Mouse (Mus musculus): ENCODE data around the gene Muc16. TPM values are rescaled to one million over a fixed set of nuclear protein-coding genes. Genes with fewer than 3 reads are reported as not detected.

Muc16 gene
- not detected in 2 replicates for polyA plus RNA-seq (2015; fragmentation: Nextera tagmentation; extraction: Ambion mirVana)

DNA sequence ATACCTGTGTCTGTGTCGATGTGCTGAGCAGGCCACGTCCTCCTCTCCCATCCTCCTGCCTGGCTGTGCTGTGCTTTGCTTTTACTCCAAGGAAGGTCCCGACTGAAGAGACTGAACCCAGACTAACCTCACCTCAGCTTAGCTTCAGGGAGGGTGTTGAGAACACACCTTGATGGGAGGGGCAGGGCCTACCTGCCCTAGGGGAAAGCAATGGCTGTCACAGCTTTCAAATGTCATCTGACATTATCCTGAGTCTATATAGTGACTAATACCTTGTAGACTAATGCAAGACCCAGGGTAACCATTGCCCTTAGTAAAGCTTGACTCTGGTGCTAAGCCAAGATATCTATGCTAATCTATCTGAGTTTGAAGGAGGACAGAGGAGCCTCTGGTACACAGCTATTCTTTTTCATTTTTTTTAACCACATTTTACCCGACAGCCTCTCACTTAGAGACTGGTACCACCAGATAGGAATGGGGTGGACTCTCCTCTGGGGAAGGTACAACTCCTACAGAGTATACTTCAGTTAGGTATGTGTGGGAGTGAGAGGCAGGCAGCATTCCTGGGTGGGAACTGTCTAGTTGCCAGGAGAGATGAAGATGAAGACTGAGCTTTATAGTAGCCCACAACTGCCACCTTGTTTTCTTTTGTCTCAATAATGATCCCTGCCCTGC is at the start of gene Muc16:
Gene Muc16, minus strand, starts transcription at position 51 of the 675 bp plus-strand sequence.
- H3K4me3 ChIP-seq = no peak within 1 kb of the TSS
- no peak within 1 kb of the TSS for H3K27ac ChIP-seq
- H3K9me3 ChIP-seq = no peaks in the 10 kb centered on the region
- no peak for ATAC-seq (ENCODE audit: low FRiP score, low read depth)
- no peak within 1 kb of the TSS for H3K9ac ChIP-seq
- 78% methylated on average over 4 of the region's 4 CpGs for WGBS
- no peak within 1 kb of the TSS for H3K4me2 ChIP-seq (replicated peaks)
- H3K27me3 ChIP-seq = no peaks in the 10 kb centered on the region
- H3K36me3 ChIP-seq = no peaks in the 10 kb centered on the region
- H3K4me1 ChIP-seq = no peaks in the 10 kb centered on the region

GRCm38 (mm10) chr9:18722712-18723099 is 48.4 kb upstream of the Muc16 start:
- WGBS = 32% methylated on average over 4 of the region's 4 CpGs
- Histone ChIP-seq H3K27me3 (no peaks in the 10 kb centered on the region), H3K4me2 (replicated peaks) (no peak overlapping the region), H3K27ac (no peak overlapping the region), H3K9me3 (no peaks in the 10 kb centered on the region), H3K9ac (no peak overlapping the region), H3K4me3 (no peak overlapping the region), H3K4me1 (peaks cover 13% of the 10 kb centered on the region), H3K36me3 (no peaks in the 10 kb centered on the region)
- ATAC-seq (ENCODE audit: low FRiP score, low read depth) = no peak

DNA sequence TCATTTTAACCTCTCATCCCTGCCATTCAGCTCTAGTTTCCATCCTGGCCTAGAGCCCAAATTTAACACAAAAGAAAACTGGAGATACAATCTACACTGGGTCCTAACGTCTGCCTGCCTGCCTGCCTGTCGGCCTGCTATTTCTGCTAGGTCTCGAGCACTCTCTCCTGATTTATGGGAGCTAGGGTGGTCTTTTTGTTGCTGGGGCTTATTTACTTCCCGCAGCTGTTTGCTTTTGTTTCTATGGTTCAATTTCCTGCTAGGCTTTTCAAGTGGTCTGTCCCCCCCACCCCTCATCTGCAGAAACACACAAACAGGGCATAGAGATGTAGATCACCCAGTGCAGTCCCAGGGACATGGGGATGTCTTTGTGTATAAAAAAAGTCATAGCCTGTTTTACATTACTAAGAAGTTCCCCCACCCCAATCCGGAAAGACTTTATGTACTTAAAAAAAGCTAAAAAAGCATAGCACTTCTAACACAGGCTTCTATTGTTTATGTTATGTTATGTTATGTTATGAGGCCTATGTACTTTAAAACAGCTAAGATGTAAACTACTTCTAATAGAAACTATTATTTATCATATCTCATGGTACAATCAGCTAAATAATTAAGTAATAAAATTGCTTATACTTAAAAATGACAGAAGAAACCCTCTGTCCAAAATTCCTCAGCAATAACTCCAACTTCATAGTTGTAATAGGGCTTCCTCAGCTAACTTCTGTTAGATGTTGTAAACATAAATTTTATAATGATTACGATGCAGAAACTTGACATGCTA is 47.8 kb upstream of the Muc16 start:
- Histone ChIP-seq H3K27ac (no peak overlapping the region), H3K9ac (no peak overlapping the region), H3K4me1 (peaks cover 13% of the 10 kb centered on the region), H3K36me3 (no peaks in the 10 kb centered on the region), H3K4me2 (replicated peaks) (no peak overlapping the region), H3K9me3 (no peaks in the 10 kb centered on the region), H3K27me3 (no peaks in the 10 kb centered on the region), H3K4me3 (no peak overlapping the region)
- peak; percentile 77 for ATAC-seq (ENCODE audit: low FRiP score, low read depth)
- 14% methylated on average over 6 of the region's 6 CpGs for whole genome bisulfite sequencing

DNA sequence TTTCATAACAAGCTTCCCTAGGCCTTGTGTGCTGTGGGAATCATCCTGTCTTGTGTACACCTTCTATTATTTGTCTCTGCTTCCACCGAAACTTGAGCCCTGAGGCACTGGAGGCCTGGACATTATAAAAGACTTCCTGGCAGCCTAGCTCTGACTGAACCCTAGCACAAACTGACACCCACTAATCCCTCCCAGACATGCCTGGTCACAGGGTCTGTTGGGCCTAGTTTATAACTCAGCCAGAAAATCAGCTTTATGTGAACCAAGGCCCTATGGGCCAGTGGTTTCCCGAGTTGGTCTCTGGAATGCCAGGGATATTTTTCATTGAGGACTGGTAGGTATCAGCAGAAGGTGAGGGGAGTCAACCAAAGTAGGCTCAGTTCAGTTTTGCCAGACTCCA is 46.7 kb upstream of the Muc16 start:
- ATAC-seq (ENCODE audit: low FRiP score, low read depth) = 0 out of 2 replicates have a peak, but pooled peaks have one; percentile 64
- WGBS = 11% methylated on average over 2 of the region's 2 CpGs
- H3K4me1 ChIP-seq = peaks cover 13% of the 10 kb centered on the region
- H3K36me3 ChIP-seq = no peaks in the 10 kb centered on the region
- no peak overlapping the region for H3K4me3 ChIP-seq
- no peak overlapping the region; the same call in 1 of the 2 replicates for H3K27ac ChIP-seq
- H3K4me2 ChIP-seq (replicated peaks) = no peak overlapping the region
- H3K9me3 ChIP-seq = no peaks in the 10 kb centered on the region
- H3K27me3 ChIP-seq = no peaks in the 10 kb centered on the region
- H3K9ac ChIP-seq = no peak overlapping the region

- no peaks in the 10 kb centered on the region for H3K4me1 ChIP-seq
- no peak overlapping the region for H3K9ac ChIP-seq
- no peaks in the 10 kb centered on the region for H3K36me3 ChIP-seq
- no peak overlapping the region for H3K4me2 ChIP-seq (replicated peaks)
- no peak overlapping the region for H3K4me3 ChIP-seq
- no peak overlapping the region for H3K27ac ChIP-seq
- H3K27me3 ChIP-seq = no peaks in the 10 kb centered on the region
- ATAC-seq (ENCODE audit: low FRiP score, low read depth) = no peak
- H3K9me3 ChIP-seq = no peaks in the 10 kb centered on the region
These were observed 31.3 kb upstream of the Muc16 start for GRCm38 (mm10) chr9:18705628-18706027.

DNA sequence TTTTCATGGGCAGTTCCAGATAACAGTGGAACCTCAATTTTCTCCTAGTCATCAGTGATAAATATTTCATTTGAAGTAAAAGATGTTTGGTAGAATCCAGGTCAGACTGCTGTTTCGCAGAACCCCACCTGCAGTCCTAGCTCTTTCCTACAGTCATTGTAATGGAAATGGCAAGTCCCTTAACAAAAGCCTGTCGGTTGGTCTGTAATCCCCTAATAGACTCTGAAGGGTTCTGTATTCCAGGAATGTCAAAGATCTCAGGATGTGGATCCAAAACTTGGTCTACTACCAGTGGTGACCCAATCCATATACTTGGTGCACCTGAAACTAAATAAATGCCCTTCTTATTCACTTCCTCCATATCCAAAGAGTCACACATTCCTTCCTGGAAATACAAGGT is 76.0 kb downstream of the Muc16 start:
- no peak for ATAC-seq (ENCODE audit: low FRiP score, low read depth)
- H3K4me3 ChIP-seq = no peak overlapping the region
- no peaks in the 10 kb centered on the region for H3K9me3 ChIP-seq
- no peak overlapping the region for H3K4me2 ChIP-seq (replicated peaks)
- no peak overlapping the region for H3K27ac ChIP-seq
- H3K4me1 ChIP-seq = no peaks in the 10 kb centered on the region
- 64% methylated on average over 2 of the region's 2 CpGs for WGBS
- no peaks in the 10 kb centered on the region for H3K27me3 ChIP-seq
- no peak overlapping the region for H3K9ac ChIP-seq
- H3K36me3 ChIP-seq = no peaks in the 10 kb centered on the region

- H3K4me3 ChIP-seq = no peak overlapping the region
- 65% methylated on average over 2 of the region's 2 CpGs for WGBS
- no peaks in the 10 kb centered on the region for H3K36me3 ChIP-seq
- no peaks in the 10 kb centered on the region for H3K27me3 ChIP-seq
- no peak overlapping the region for H3K4me2 ChIP-seq (replicated peaks)
- H3K9ac ChIP-seq = no peak overlapping the region
- no peaks in the 10 kb centered on the region for H3K9me3 ChIP-seq
- no peaks in the 10 kb centered on the region for H3K4me1 ChIP-seq
- no peak overlapping the region for H3K27ac ChIP-seq
- no peak for ATAC-seq (ENCODE audit: low FRiP score, low read depth)
These were observed 166.2 kb downstream of the Muc16 start for GRCm38 (mm10) chr9:18508098-18508497.

DNA sequence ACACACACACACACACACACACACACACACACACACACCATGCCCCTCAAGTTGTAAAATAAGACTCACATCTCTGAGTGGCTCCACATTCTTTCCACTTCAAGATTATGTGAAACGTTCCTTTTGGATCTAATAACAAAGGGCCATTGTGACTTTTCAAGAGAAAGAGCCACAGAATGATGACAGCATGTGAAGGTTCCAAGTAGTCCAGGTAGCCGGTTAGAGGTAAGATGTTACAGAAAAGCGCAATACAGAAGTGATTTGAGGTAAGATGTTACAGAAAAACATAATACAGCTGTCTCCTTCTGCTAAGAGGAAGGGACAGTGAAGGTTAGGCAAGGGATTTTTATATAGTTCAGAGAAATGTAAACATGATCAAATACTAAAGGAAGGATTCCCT is 196.2 kb downstream of the Muc16 start, which contains the start of the genes Zfp558 and Mbd3l1:
Gene Zfp558, minus strand, starts transcription at position 101 of the 400 bp plus-strand sequence.
Gene Mbd3l1, plus strand, starts transcription at position 192 of the 400 bp plus-strand sequence.
- ATAC-seq (ENCODE audit: low FRiP score, low read depth) = no peak
- 68% methylated on average over 3 of the region's 3 CpGs for WGBS
- H3K4me3 ChIP-seq = no peak within 1 kb of the TSS
- H3K4me2 ChIP-seq (replicated peaks) = no peak within 1 kb of the TSS
- no peak within 1 kb of the TSS for H3K27ac ChIP-seq
- H3K4me1 ChIP-seq = no peaks in the 10 kb centered on the region
- no peak within 1 kb of the TSS for H3K9ac ChIP-seq
- no peaks in the 10 kb centered on the region for H3K27me3 ChIP-seq
- no peaks in the 10 kb centered on the region for H3K36me3 ChIP-seq
- no peaks in the 10 kb centered on the region for H3K9me3 ChIP-seq

GRCm38 (mm10) chr9:18473324-18474128 is 200.8 kb downstream of the Muc16 start:
- peak overlapping the region; percentile 73 for H3K4me2 ChIP-seq (replicated peaks)
- H3K9me3 ChIP-seq = no peaks in the 10 kb centered on the region
- H3K9ac ChIP-seq = peak overlapping the region; percentile 70
- WGBS = 5% methylated on average over 39 of the region's 39 CpGs
- ATAC-seq (ENCODE audit: low FRiP score, low read depth) = peak; percentile 98
- peaks cover 11% of the 10 kb centered on the region for H3K36me3 ChIP-seq
- H3K27me3 ChIP-seq = no peaks in the 10 kb centered on the region
- peaks cover 4% of the 10 kb centered on the region for H3K4me1 ChIP-seq
- peak overlapping the region; percentile 64 for H3K4me3 ChIP-seq
- peak overlapping the region; percentile 90 for H3K27ac ChIP-seq

GRCm38 (mm10) chr9:18468005-18468404 is 206.3 kb downstream of the Muc16 start:
- H3K9ac ChIP-seq = no peak overlapping the region
- H3K4me1 ChIP-seq = peaks cover 4% of the 10 kb centered on the region
- H3K27ac ChIP-seq = no peak overlapping the region
- no peak overlapping the region for H3K4me2 ChIP-seq (replicated peaks)
- no peaks in the 10 kb centered on the region for H3K27me3 ChIP-seq
- H3K9me3 ChIP-seq = peaks cover 7% of the 10 kb centered on the region; the same call in 1 of the 2 replicates
- 86% methylated on average over 3 of the region's 3 CpGs for WGBS
- H3K36me3 ChIP-seq = peaks cover 59% of the 10 kb centered on the region
- no peak for ATAC-seq (ENCODE audit: low FRiP score, low read depth)
- H3K4me3 ChIP-seq = no peak overlapping the region

GRCm38 (mm10) chr9:18467350-18467749 is 207.0 kb downstream of the Muc16 start:
- 67% methylated on average over 3 of the region's 3 CpGs for WGBS
- Histone ChIP-seq H3K4me2 (replicated peaks) (no peak overlapping the region), H3K27ac (no peak overlapping the region), H3K4me1 (no peaks in the 10 kb centered on the region), H3K9me3 (peaks cover 7% of the 10 kb centered on the region; the same call in 1 of the 2 replicates), H3K36me3 (peaks cover 63% of the 10 kb centered on the region), H3K4me3 (no peak overlapping the region), H3K27me3 (no peaks in the 10 kb centered on the region), H3K9ac (no peak overlapping the region)
- ATAC-seq (ENCODE audit: low FRiP score, low read depth) = no peak

- Histone ChIP-seq H3K27me3 (no peaks in the 10 kb centered on the region), H3K4me2 (replicated peaks) (no peak overlapping the region), H3K27ac (no peak overlapping the region), H3K4me1 (no peaks in the 10 kb centered on the region), H3K36me3 (peaks cover 47% of the 10 kb centered on the region), H3K4me3 (no peak overlapping the region), H3K9me3 (no peaks in the 10 kb centered on the region), H3K9ac (no peak overlapping the region)
- ATAC-seq (ENCODE audit: low FRiP score, low read depth) = no peak
- 84% methylated on average over 4 of the region's 4 CpGs for WGBS
These were observed 217.8 kb downstream of the Muc16 start for GRCm38 (mm10) chr9:18456520-18456919.

All from limb, embryonic 13.5 days (tissue).